Mouse (Mus musculus): ENCODE results near the gene Rgs7. TPM values are rescaled to one million over a fixed set of nuclear protein-coding genes. Genes with fewer than 3 reads are reported as not detected.

Rgs7 gene
- polyA plus RNA-seq, 1 experiment from 2014 or later: 15.0 TPM

GRCm38 (mm10) chr1:175492683-175493043 is 363 bp upstream of the Rgs7 start:
- no peak for DNase-seq (ENCODE audit: low spot score)
- Histone ChIP-seq H3K27ac (ENCODE audit: low read depth, low read length) (peak overlapping the region; percentile 73), H3K27me3 (ENCODE audit: control insufficient read depth, insufficient read depth, low read length) (0 out of 2 replicates have a peak, but pooled peaks cover 2% of the 10 kb centered on the region), H3K4me3 (ENCODE audit: low read depth, low read length) (peak overlapping the region; percentile 62), H3K4me1 (ENCODE audit: control insufficient read depth, insufficient read depth, low read length) (no peaks in the 10 kb centered on the region), H3K9me3 (ENCODE audit: control insufficient read depth, low read length) (no peaks in the 10 kb centered on the region), H3K4me2 (ENCODE audit: low read depth) (peak overlapping the region; percentile 96), H3K9ac (ENCODE audit: low read length) (peak overlapping the region; percentile 74), H3K36me3 (ENCODE audit: control insufficient read depth, insufficient read depth, low read length) (no peaks in the 10 kb centered on the region)
- 0% methylated on average over 11 of the region's 11 CpGs for WGBS
- ATAC-seq (ENCODE audit: insufficient read depth, low FRiP score, low TSS enrichment): no peak

DNA sequence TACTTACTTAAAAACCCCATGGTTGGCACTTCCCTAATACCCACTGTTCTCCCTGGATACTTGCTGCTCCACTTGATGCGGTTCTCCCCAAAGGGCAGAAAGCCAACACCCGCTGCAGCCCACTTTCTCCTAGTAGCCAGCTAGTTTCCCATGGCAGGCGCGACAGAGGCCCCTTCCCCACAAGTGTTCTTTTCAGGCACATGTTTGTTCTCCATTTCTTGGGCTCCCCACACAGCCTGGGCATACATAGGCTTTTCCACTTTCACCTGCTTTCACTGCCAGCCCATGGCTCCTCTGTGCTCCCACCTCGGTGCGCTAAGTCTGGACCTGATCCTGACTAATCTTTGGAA is 814 bp downstream of the Rgs7 start:
- WGBS: 21% methylated on average over 6 of the region's 6 CpGs
- Histone ChIP-seq H3K9me3 (ENCODE audit: control insufficient read depth, low read length) (no peaks in the 10 kb centered on the region), H3K4me3 (ENCODE audit: low read depth, low read length) (peak overlapping the region; percentile 62), H3K27ac (ENCODE audit: low read depth, low read length) (no peak overlapping the region), H3K4me2 (ENCODE audit: low read depth) (peak overlapping the region; percentile 96), H3K27me3 (ENCODE audit: control insufficient read depth, insufficient read depth, low read length) (0 out of 2 replicates have a peak, but pooled peaks cover 2% of the 10 kb centered on the region), H3K4me1 (ENCODE audit: control insufficient read depth, insufficient read depth, low read length) (no peaks in the 10 kb centered on the region), H3K36me3 (ENCODE audit: control insufficient read depth, insufficient read depth, low read length) (no peaks in the 10 kb centered on the region), H3K9ac (ENCODE audit: low read length) (peak overlapping the region; percentile 74)
- ATAC-seq (ENCODE audit: insufficient read depth, low FRiP score, low TSS enrichment) (no peak), DNase-seq (ENCODE audit: low spot score) (no peak)

GRCm38 (mm10) chr1:175485109-175485508 is 7.2 kb downstream of the Rgs7 start:
- H3K9me3 ChIP-seq (ENCODE audit: control insufficient read depth, low read length): no peaks in the 10 kb centered on the region
- no peak overlapping the region for H3K4me2 ChIP-seq (ENCODE audit: low read depth)
- H3K36me3 ChIP-seq (ENCODE audit: control insufficient read depth, insufficient read depth, low read length): no peaks in the 10 kb centered on the region
- no peaks in the 10 kb centered on the region for H3K27me3 ChIP-seq (ENCODE audit: control insufficient read depth, insufficient read depth, low read length)
- H3K4me1 ChIP-seq (ENCODE audit: control insufficient read depth, insufficient read depth, low read length): no peaks in the 10 kb centered on the region
- no peak overlapping the region for H3K9ac ChIP-seq (ENCODE audit: low read length)
- WGBS: 37% methylated on average over 4 of the region's 4 CpGs
- no peak overlapping the region for H3K27ac ChIP-seq (ENCODE audit: low read depth, low read length)
- no peak for ATAC-seq (ENCODE audit: insufficient read depth, low FRiP score, low TSS enrichment)
- no peak for DNase-seq (ENCODE audit: low spot score)
- H3K4me3 ChIP-seq (ENCODE audit: low read depth, low read length): no peak overlapping the region

GRCm38 (mm10) chr1:175473060-175473459 is 19.2 kb downstream of the Rgs7 start:
- Histone ChIP-seq H3K27me3 (ENCODE audit: control insufficient read depth, insufficient read depth, low read length) (no peaks in the 10 kb centered on the region), H3K9ac (ENCODE audit: low read length) (no peak overlapping the region), H3K9me3 (ENCODE audit: control insufficient read depth, low read length) (no peaks in the 10 kb centered on the region), H3K36me3 (ENCODE audit: control insufficient read depth, insufficient read depth, low read length) (no peaks in the 10 kb centered on the region), H3K27ac (ENCODE audit: low read depth, low read length) (no peak overlapping the region), H3K4me1 (ENCODE audit: control insufficient read depth, insufficient read depth, low read length) (no peaks in the 10 kb centered on the region), H3K4me2 (ENCODE audit: low read depth) (no peak overlapping the region), H3K4me3 (ENCODE audit: low read depth, low read length) (no peak overlapping the region)
- no peak for ATAC-seq (ENCODE audit: insufficient read depth, low FRiP score, low TSS enrichment)
- DNase-seq (ENCODE audit: low spot score): no peak
- WGBS: 93% methylated on average over 5 of the region's 5 CpGs

GRCm38 (mm10) chr1:175469087-175469788 is 23.1 kb downstream of the Rgs7 start:
- Histone ChIP-seq H3K4me2 (ENCODE audit: low read depth) (no peak overlapping the region), H3K4me3 (ENCODE audit: low read depth, low read length) (no peak overlapping the region), H3K4me1 (ENCODE audit: control insufficient read depth, insufficient read depth, low read length) (no peaks in the 10 kb centered on the region), H3K27me3 (ENCODE audit: control insufficient read depth, insufficient read depth, low read length) (no peaks in the 10 kb centered on the region), H3K9me3 (ENCODE audit: control insufficient read depth, low read length) (no peaks in the 10 kb centered on the region), H3K9ac (ENCODE audit: low read length) (no peak overlapping the region), H3K27ac (ENCODE audit: low read depth, low read length) (no peak overlapping the region), H3K36me3 (ENCODE audit: control insufficient read depth, insufficient read depth, low read length) (no peaks in the 10 kb centered on the region)
- WGBS: 68% methylated on average over 8 of the region's 8 CpGs
- ATAC-seq (ENCODE audit: insufficient read depth, low FRiP score, low TSS enrichment) (no peak), DNase-seq (ENCODE audit: low spot score) (no peak)

GRCm38 (mm10) chr1:175464566-175464965 is 27.7 kb downstream of the Rgs7 start:
- H3K27ac ChIP-seq (ENCODE audit: low read depth, low read length): no peak overlapping the region
- DNase-seq (ENCODE audit: low spot score): no peak
- no peak overlapping the region for H3K4me2 ChIP-seq (ENCODE audit: low read depth)
- no peaks in the 10 kb centered on the region for H3K27me3 ChIP-seq (ENCODE audit: control insufficient read depth, insufficient read depth, low read length)
- 86% methylated on average over 2 of the region's 2 CpGs for WGBS
- H3K36me3 ChIP-seq (ENCODE audit: control insufficient read depth, insufficient read depth, low read length): no peaks in the 10 kb centered on the region
- no peaks in the 10 kb centered on the region for H3K4me1 ChIP-seq (ENCODE audit: control insufficient read depth, insufficient read depth, low read length)
- H3K4me3 ChIP-seq (ENCODE audit: low read depth, low read length): no peak overlapping the region
- no peak overlapping the region for H3K9ac ChIP-seq (ENCODE audit: low read length)
- H3K9me3 ChIP-seq (ENCODE audit: control insufficient read depth, low read length): no peaks in the 10 kb centered on the region
- ATAC-seq (ENCODE audit: insufficient read depth, low FRiP score, low TSS enrichment): no peak

GRCm38 (mm10) chr1:175462351-175462750 is 29.9 kb downstream of the Rgs7 start:
- Histone ChIP-seq H3K27me3 (ENCODE audit: control insufficient read depth, insufficient read depth, low read length) (no peaks in the 10 kb centered on the region), H3K9ac (ENCODE audit: low read length) (no peak overlapping the region), H3K9me3 (ENCODE audit: control insufficient read depth, low read length) (no peaks in the 10 kb centered on the region), H3K4me1 (ENCODE audit: control insufficient read depth, insufficient read depth, low read length) (no peaks in the 10 kb centered on the region), H3K27ac (ENCODE audit: low read depth, low read length) (no peak overlapping the region), H3K36me3 (ENCODE audit: control insufficient read depth, insufficient read depth, low read length) (no peaks in the 10 kb centered on the region), H3K4me3 (ENCODE audit: low read depth, low read length) (no peak overlapping the region), H3K4me2 (ENCODE audit: low read depth) (no peak overlapping the region)
- no peak for DNase-seq (ENCODE audit: low spot score)
- WGBS: 93% methylated on average over 2 of the region's 2 CpGs
- no peak for ATAC-seq (ENCODE audit: insufficient read depth, low FRiP score, low TSS enrichment)

- no peak overlapping the region for H3K4me3 ChIP-seq (ENCODE audit: low read depth, low read length)
- H3K4me1 ChIP-seq (ENCODE audit: control insufficient read depth, insufficient read depth, low read length): no peaks in the 10 kb centered on the region
- H3K4me2 ChIP-seq (ENCODE audit: low read depth): no peak overlapping the region
- no peaks in the 10 kb centered on the region for H3K9me3 ChIP-seq (ENCODE audit: control insufficient read depth, low read length)
- DNase-seq (ENCODE audit: low spot score) (no peak), ATAC-seq (ENCODE audit: insufficient read depth, low FRiP score, low TSS enrichment) (no peak)
- no peaks in the 10 kb centered on the region for H3K27me3 ChIP-seq (ENCODE audit: control insufficient read depth, insufficient read depth, low read length)
- H3K36me3 ChIP-seq (ENCODE audit: control insufficient read depth, insufficient read depth, low read length): no peaks in the 10 kb centered on the region
- WGBS: 82% methylated on average over 6 of the region's 6 CpGs
- H3K27ac ChIP-seq (ENCODE audit: low read depth, low read length): no peak overlapping the region
- no peak overlapping the region for H3K9ac ChIP-seq (ENCODE audit: low read length)
Measured at GRCm38 (mm10) chr1:175454041-175454636, 38.2 kb downstream of the Rgs7 start.

GRCm38 (mm10) chr1:175448017-175448416 is 44.3 kb downstream of the Rgs7 start:
- DNase-seq (ENCODE audit: low spot score): no peak

More at GRCm38 (mm10) chr1:175448017-175448416, 44.3 kb downstream of the Rgs7 start:
- Histone ChIP-seq H3K9ac (ENCODE audit: low read length) (no peak overlapping the region), H3K4me3 (ENCODE audit: low read depth, low read length) (no peak overlapping the region), H3K27me3 (ENCODE audit: control insufficient read depth, insufficient read depth, low read length) (no peaks in the 10 kb centered on the region), H3K9me3 (ENCODE audit: control insufficient read depth, low read length) (no peaks in the 10 kb centered on the region), H3K36me3 (ENCODE audit: control insufficient read depth, insufficient read depth, low read length) (no peaks in the 10 kb centered on the region), H3K4me1 (ENCODE audit: control insufficient read depth, insufficient read depth, low read length) (no peaks in the 10 kb centered on the region), H3K4me2 (ENCODE audit: low read depth) (no peak overlapping the region), H3K27ac (ENCODE audit: low read depth, low read length) (no peak overlapping the region)
- WGBS: 67% methylated on average over 5 of the region's 5 CpGs
- no peak for ATAC-seq (ENCODE audit: insufficient read depth, low FRiP score, low TSS enrichment)

Measured in neural tube, embryonic 11.5 days (tissue).